Mouse (Mus musculus) lung, embryonic 16.5 days (tissue): Measurements from ENCODE around the gene Cdkn2b. TPM values are rescaled to one million over a fixed set of nuclear protein-coding genes. Genes with fewer than 3 reads are reported as not detected.
A peak's percentile ranks its signal among the peaks of the same experiment; 100 is the strongest.

Experiments
- ATAC-seq: fragments of 200-750 bp; cut with Nextera tagmentation; 2 replicates; pipeline ENCODE4 v1.8.0; 2017; ENCODE audit warnings: low read depth, mild to moderate bottlenecking, moderate library complexity
- H3K27ac ChIP-seq: fragments of 300-500 bp; sonication (generic); 2 replicates; pipeline ENCODE4 v1.5.1; 2014; ENCODE audit warnings: mild to moderate bottlenecking, control low read depth, low read length
- H3K27me3 ChIP-seq: fragments of 300-500 bp; sonication (generic); 2 replicates; pipeline ENCODE4 v1.6.1; 2014; ENCODE audit warnings: low read depth, low read length, mixed read lengths; ENCODE audit not compliant: control insufficient read depth, insufficient read depth
- H3K36me3 ChIP-seq: fragments of 300-500 bp; sonication (generic); 2 replicates; pipeline ENCODE4 v1.6.1; 2014; ENCODE audit warnings: low read length; ENCODE audit not compliant: control insufficient read depth, insufficient read depth
- H3K4me1 ChIP-seq: fragments of 300-500 bp; sonication (generic); replicated peaks from 2 replicates; pipeline ENCODE4 v1.6.1; 2014; ENCODE audit warnings: low read length, mixed read lengths; ENCODE audit not compliant: control insufficient read depth, insufficient read depth
- H3K4me2 ChIP-seq: fragments of 300-500 bp; sonication (generic); 2 replicates; pipeline ENCODE4 v1.6.1; 2014; ENCODE audit warnings: low read depth, low read length, control low read depth
- H3K4me3 ChIP-seq: fragments of 300-500 bp; sonication (generic); 2 replicates; pipeline ENCODE4 v1.5.1; 2014; ENCODE audit warnings: mild to moderate bottlenecking, low read length, control low read depth
- H3K9ac ChIP-seq: fragments of 300-500 bp; sonication (generic); 2 replicates; pipeline ENCODE4 v1.6.1; 2014; ENCODE audit warnings: low read length, control low read depth
- H3K9me3 ChIP-seq: fragments of 300-500 bp; sonication (generic); 2 replicates; pipeline ENCODE4 v1.6.1; 2016; ENCODE audit warnings: low read length; ENCODE audit not compliant: control insufficient read depth
- WGBS: fragments of 180-500 bp; shearing (Covaris S2); extraction: QIAGEN DNeasy Blood & Tissue Kit; methylation state at CpG from one replicate; pipeline ENCODE4 v1.1.7; 2014; 5-methylcytosine and 5-hydroxymethylcytosine counted together
- polyA plus RNA-seq: library from polyadenylated mRNA; unstranded; fragments of >200 nt; fragmentation: Nextera tagmentation; extraction: Ambion mirVana; gene quantifications from 2 replicates; pipeline ENCODE4 v1.2.1, GENCODE M21; 2015

Gene Cdkn2b
- polyA plus RNA-seq, 1 experiment from 2014 or later: 6.7 TPM

DNA sequence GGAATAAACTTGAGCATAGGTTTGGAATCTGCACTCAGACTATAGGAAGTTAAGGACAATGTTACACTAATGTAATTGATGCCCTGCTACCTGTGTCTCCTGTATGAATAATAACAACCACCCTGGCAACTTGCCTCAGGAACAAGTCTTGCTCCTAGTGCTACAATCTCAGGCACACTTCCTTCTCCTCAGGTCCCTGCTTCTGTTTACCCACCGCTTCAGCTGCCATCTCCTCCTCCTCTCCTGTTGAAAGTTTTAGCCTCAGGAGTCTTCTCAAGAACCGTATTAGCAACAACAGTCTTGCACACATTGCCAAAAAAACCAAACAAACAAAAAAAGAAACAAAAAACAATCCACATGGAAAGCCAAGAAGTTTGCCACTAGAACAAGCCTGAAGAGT, 31.2 kb downstream of the Cdkn2b start:
- H3K4me3 ChIP-seq: no peak overlapping the region
- no peak for ATAC-seq
- H3K4me2 ChIP-seq: no peak overlapping the region
- H3K27me3 ChIP-seq: peaks cover 82% of the 10 kb centered on the region
- no peaks in the 10 kb centered on the region for H3K9me3 ChIP-seq
- 0% methylated on average over 2 of the region's 2 CpGs for WGBS
- no peak overlapping the region for H3K27ac ChIP-seq
- H3K36me3 ChIP-seq: no peaks in the 10 kb centered on the region
- 0 out of 2 replicates have a peak, but pooled peaks cover 2% of the 10 kb centered on the region for H3K4me1 ChIP-seq
- no peak overlapping the region for H3K9ac ChIP-seq

DNA sequence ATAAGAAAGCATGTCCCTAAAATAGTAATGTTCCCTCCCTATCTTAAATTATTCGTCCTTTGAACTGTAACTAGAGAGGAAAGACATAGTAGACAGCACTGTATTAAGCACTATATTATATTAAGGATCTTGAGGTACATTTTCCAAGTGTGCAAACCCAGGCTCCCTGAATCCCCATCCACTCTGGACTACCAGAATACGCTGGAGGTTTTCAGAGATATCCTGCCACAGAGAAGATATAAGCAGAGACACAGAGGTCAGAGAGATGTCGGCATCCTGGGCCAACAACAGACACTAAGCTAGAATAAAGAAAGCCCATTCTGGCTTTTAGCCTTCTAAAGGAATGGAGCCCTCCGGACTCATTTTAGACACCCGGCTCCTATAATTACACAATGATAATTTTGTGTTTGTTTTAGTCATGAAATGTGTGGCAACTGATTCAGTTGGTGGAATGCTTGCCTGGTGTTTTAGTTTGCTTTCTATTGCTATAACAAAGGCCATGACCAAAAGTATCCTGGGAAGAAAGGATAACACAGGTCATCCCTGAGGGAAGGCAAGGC, 33.4 kb downstream of the Cdkn2b start:
- H3K4me3 ChIP-seq: no peak overlapping the region
- 4% methylated on average over 5 of the region's 5 CpGs for WGBS
- no peak overlapping the region for H3K27ac ChIP-seq
- H3K36me3 ChIP-seq: no peaks in the 10 kb centered on the region
- no peaks in the 10 kb centered on the region for H3K9me3 ChIP-seq
- H3K4me2 ChIP-seq: no peak overlapping the region
- H3K27me3 ChIP-seq: peaks cover 90% of the 10 kb centered on the region
- ATAC-seq: no peak
- 0 out of 2 replicates have a peak, but pooled peaks cover 2% of the 10 kb centered on the region for H3K4me1 ChIP-seq
- H3K9ac ChIP-seq: no peak overlapping the region

DNA sequence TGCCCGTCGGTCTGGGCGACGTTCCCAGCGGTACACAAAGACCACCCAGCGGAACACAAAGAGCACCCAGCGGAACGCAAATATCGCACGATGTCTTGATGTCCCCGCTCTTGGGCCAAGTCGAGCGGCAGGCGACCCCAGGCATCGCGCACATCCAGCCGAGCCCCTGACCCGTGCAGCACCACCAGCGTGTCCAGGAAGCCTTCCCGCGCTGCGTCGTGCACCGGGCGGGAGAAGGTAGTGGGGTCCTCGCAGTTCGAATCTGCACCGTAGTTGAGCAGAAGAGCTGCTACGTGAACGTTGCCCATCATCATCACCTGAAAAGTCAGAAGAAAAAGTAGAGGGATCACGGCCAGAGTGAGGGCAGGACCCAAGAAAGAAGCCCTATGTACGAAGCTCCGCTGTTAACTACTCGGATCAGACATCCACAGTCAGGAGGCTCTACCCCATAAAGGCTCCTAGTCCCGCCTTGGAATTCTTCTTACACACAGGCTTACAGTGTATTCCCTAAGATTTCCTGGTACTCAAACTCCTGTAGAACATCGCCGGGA, 34.1 kb downstream of the Cdkn2b start:
- Histone ChIP-seq H3K4me2 (no peak overlapping the region), H3K27me3 (peaks cover 89% of the 10 kb centered on the region), H3K9me3 (no peaks in the 10 kb centered on the region), H3K9ac (no peak overlapping the region), H3K36me3 (no peaks in the 10 kb centered on the region), H3K4me1 (no peaks in the 10 kb centered on the region), H3K4me3 (no peak overlapping the region), H3K27ac (no peak overlapping the region)
- ATAC-seq: no peak
- under 1% methylated on average over 37 of the region's 37 CpGs for WGBS

DNA sequence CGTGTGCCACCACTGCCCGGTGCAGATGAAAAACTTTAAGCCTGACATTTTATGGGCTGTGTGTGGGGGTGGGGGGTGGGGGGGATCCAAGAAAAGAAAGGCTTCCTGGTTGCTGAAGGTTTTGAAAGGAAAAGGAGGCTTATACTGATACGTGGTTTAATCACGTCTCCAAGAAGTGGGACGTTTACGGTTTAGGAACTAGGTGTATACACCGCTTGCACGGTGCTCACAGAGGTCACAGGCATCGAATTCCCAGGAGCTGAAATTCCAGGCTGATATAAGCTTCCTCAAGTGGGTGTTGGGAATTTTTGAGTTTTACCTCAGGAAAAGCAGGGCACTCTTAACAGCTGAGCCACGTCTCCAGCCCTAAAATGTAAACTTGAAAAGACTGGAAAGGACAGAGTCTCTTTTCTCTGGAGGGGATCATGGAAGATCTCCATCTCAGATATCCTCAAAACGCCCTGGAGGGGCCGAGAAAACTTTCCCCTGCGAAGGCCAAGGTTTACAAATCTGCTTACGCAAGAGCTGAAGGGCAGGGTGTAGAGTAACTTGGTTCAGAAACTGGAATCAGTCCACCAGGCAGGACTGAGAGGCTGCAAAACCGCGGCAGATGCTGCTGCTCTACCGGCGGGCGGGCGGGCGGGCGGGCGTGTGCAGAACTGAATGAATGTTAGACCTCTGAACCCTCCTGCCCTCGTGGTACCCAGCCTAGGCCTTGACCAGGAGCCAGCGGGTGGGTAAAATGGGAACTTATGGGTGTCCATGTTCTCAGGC, 34.8 kb downstream of the Cdkn2b start:
- no peak for ATAC-seq
- whole genome bisulfite sequencing: 3% methylated on average over 25 of the region's 25 CpGs

DNA sequence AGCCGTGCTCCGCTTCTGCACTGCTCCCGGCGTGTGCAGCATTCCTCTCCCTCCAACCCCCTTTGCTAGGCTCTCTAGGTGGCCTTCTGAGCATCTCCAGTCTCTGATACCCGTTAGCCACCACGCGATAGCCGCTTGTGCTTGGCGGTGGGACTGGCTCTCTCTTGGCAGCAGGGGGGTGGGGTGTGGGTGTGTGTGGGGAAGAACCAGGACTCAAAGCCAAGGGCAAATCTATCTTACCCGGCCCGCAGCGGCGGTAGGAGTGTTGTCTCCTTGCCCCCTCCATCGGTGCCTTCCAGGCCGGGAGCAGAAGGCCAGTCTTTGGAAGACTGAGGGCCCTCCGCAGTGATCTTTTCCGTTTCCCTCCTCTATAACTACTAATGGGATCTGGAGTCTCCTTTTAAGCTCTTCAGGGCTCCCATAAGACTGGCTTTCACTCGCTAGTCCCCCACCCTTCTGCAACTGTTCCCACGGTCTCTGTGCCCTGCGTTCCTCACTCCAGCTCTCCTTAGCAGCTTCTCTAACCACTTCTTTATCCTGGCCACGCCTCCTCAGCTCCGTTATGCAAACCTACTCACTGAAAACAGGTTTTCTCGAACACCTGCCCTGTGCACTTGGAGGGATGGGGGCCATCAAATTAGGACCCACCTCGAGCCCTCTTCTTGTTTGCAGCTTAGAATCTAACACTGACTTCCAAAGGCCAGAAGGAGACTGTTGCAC, 35.9 kb downstream of the Cdkn2b start:
- Histone ChIP-seq H3K4me3 (no peak overlapping the region), H3K9me3 (no peaks in the 10 kb centered on the region), H3K4me2 (no peak overlapping the region), H3K9ac (no peak overlapping the region), H3K4me1 (no peaks in the 10 kb centered on the region), H3K27me3 (peaks cover 88% of the 10 kb centered on the region), H3K36me3 (no peaks in the 10 kb centered on the region), H3K27ac (no peak overlapping the region)
- 1% methylated on average over 24 of the region's 24 CpGs for WGBS
- no peak for ATAC-seq

More for the DNA sequence above, 34.8 kb downstream of the Cdkn2b start:
- no peaks in the 10 kb centered on the region for H3K36me3 ChIP-seq
- no peak overlapping the region for H3K4me2 ChIP-seq
- no peak overlapping the region for H3K4me3 ChIP-seq
- no peaks in the 10 kb centered on the region for H3K4me1 ChIP-seq
- H3K27ac ChIP-seq: no peak overlapping the region
- H3K27me3 ChIP-seq: peaks cover 87% of the 10 kb centered on the region
- no peaks in the 10 kb centered on the region for H3K9me3 ChIP-seq
- H3K9ac ChIP-seq: no peak overlapping the region

DNA sequence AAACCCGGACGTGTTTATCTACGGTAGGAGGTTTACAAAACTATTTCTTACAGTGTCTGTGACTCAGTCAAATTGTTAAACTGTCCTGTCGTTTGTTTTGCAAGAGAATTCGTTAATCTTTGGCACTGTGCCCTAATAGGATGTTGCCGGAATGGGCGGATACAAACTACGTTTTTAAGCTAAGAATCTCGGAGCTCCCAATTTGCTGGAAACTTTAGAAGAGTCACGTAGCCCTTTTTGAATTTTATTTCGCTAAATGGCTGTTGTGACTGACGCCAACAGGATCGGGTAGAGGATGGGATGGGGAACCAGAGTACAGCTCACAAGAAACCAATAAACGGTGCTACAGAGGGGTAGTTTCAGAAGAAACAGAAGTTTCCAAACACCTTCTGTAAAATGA, 36.8 kb downstream of the Cdkn2b start:
- H3K9ac ChIP-seq: no peak overlapping the region
- H3K4me3 ChIP-seq: no peak overlapping the region
- 2% methylated on average over 14 of the region's 14 CpGs for WGBS
- H3K9me3 ChIP-seq: no peaks in the 10 kb centered on the region
- no peak overlapping the region for H3K27ac ChIP-seq
- peaks cover 81% of the 10 kb centered on the region for H3K27me3 ChIP-seq
- H3K4me1 ChIP-seq: no peaks in the 10 kb centered on the region
- ATAC-seq: no peak
- no peak overlapping the region for H3K4me2 ChIP-seq
- H3K36me3 ChIP-seq: no peaks in the 10 kb centered on the region

DNA sequence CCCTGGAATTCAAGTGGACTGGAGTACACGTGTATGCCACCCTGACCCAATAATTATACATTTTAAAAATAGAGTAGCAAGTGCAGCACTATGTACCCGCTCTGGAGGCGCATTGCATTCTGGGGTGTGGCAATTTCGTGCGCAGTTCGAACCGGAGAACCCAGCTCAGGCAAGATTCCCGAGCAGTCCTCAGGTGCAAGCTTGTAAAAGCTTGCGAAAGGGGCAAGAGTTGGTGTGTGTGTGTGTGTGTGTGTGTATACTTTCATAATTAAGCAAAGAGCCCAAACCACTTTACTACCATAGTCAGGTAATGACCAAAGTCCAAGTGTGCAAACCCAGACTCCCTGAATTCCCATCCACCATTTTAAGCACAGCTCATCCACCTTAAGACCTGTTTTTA, 37.3 kb downstream of the Cdkn2b start:
- Histone ChIP-seq H3K4me1 (no peaks in the 10 kb centered on the region), H3K36me3 (no peaks in the 10 kb centered on the region), H3K27ac (no peak overlapping the region), H3K9ac (no peak overlapping the region), H3K27me3 (peaks cover 76% of the 10 kb centered on the region), H3K4me3 (peak overlapping the region; percentile 6; the same call in 1 of the 2 replicates), H3K4me2 (no peak overlapping the region), H3K9me3 (no peaks in the 10 kb centered on the region)
- peak; percentile 12; the same call in 1 of the 2 replicates for ATAC-seq
- WGBS: under 1% methylated on average over 9 of the region's 9 CpGs

DNA sequence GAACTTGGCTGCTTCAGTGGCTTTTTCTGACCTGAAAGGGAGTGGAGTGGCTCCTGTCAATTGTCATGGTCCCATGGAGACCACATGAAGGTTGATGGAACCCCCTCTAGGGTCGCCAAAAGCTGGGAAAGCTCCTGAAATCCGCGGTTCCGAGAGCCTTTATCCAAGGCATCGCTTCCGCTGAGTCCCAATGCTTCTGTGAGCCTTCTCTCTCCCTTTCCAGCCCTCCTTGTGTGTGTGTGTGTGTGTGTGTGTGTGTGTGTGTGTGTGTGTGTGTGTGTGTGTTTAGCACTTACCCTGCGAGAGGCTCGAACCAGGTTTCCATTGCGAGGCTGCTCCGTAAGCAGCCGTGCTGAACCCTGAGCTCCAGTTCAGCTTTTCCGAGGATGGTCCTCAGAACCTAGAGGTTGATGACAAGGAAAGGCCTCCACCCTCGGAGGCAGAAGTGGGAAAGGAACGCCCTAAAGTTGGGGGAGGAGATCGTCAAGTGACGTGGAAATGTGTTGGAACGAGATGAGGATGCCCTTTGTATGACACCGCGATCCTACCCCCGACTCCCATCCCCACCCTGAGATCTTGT, 37.8 kb downstream of the Cdkn2b start:
- WGBS: under 1% methylated on average over 20 of the region's 20 CpGs
- H3K27ac ChIP-seq: no peak overlapping the region
- H3K9me3 ChIP-seq: no peaks in the 10 kb centered on the region
- no peaks in the 10 kb centered on the region for H3K36me3 ChIP-seq
- no peak for ATAC-seq
- no peaks in the 10 kb centered on the region for H3K4me1 ChIP-seq
- peak overlapping the region; percentile 6; the same call in 1 of the 2 replicates for H3K4me3 ChIP-seq
- H3K27me3 ChIP-seq: peaks cover 73% of the 10 kb centered on the region
- no peak overlapping the region for H3K4me2 ChIP-seq
- no peak overlapping the region for H3K9ac ChIP-seq
